Mouse (Mus musculus) skeletal muscle tissue, adult 2 months (tissue): ENCODE measurements around the gene Yipf3.

Experiments
- DNase-seq: peaks from one replicate; pipeline ENCODE4 v3.0.0-alpha.2; 2012; ENCODE audit warnings: low read depth, low spot score

Yipf3 gene

GRCm38 (mm10) chr17:46247512-46248188, at the start of gene Yipf3, which contains the start of gene Polr1c:
Gene Yipf3 (plus strand): TSS chr17:46248080.
Gene Polr1c (minus strand): TSS chr17:46248054.
- DNase-seq, result peak; percentile 93

- no peak for DNase-seq
These were observed 46.7 kb upstream of the Yipf3 start for GRCm38 (mm10) chr17:46201151-46201550.

GRCm38 (mm10) chr17:46202421-46203071, 45.3 kb upstream of the Yipf3 start, which contains the start of the genes Polh and Xpo5:
Gene Polh (minus strand): TSS chr17:46202645.
Gene Xpo5 (plus strand): TSS chr17:46202782.
- peak; percentile 97 for DNase-seq

- no peak for DNase-seq
These were observed 44.8 kb upstream of the Yipf3 start for GRCm38 (mm10) chr17:46203078-46203477.

GRCm38 (mm10) chr17:46206676-46207075, 41.2 kb upstream of the Yipf3 start:
- no peak for DNase-seq

- no peak for DNase-seq
These were observed 37.3 kb upstream of the Yipf3 start for GRCm38 (mm10) chr17:46210550-46210949.

GRCm38 (mm10) chr17:46221601-46222000, 26.3 kb upstream of the Yipf3 start:
- DNase-seq, result no peak

- DNase-seq, result no peak
These were observed 20.3 kb upstream of the Yipf3 start for GRCm38 (mm10) chr17:46227576-46227975.

- no peak for DNase-seq
These were observed 11.8 kb upstream of the Yipf3 start for GRCm38 (mm10) chr17:46236067-46236466.

GRCm38 (mm10) chr17:46237079-46237478, 10.8 kb upstream of the Yipf3 start:
- no peak for DNase-seq

GRCm38 (mm10) chr17:46237480-46237879, 10.4 kb upstream of the Yipf3 start:
- no peak for DNase-seq

- no peak for DNase-seq
These were observed 8.3 kb upstream of the Yipf3 start for GRCm38 (mm10) chr17:46239516-46240114.

- DNase-seq, result no peak
These were observed 6.4 kb upstream of the Yipf3 start for GRCm38 (mm10) chr17:46241471-46241870.

- DNase-seq, result no peak
These were observed 5.6 kb upstream of the Yipf3 start for GRCm38 (mm10) chr17:46242274-46242673.

- no peak for DNase-seq
These were observed 4.9 kb upstream of the Yipf3 start for GRCm38 (mm10) chr17:46242993-46243392.

GRCm38 (mm10) chr17:46243624-46244023, 4.3 kb upstream of the Yipf3 start:
- no peak for DNase-seq

GRCm38 (mm10) chr17:46244579-46244978, 3.3 kb upstream of the Yipf3 start:
- DNase-seq, result no peak

- DNase-seq, result no peak
These were observed 276 bp downstream of the Yipf3 start for GRCm38 (mm10) chr17:46248189-46248522.

- DNase-seq, result no peak
These were observed 3.3 kb downstream of the Yipf3 start for GRCm38 (mm10) chr17:46251174-46251573.

GRCm38 (mm10) chr17:46252571-46253451, 4.9 kb downstream of the Yipf3 start:
- DNase-seq, result no peak

- DNase-seq, result peak; percentile 71
These were observed 5.7 kb downstream of the Yipf3 start, which contains the start of gene Lrrc73 for GRCm38 (mm10) chr17:46253452-46254084. Gene Lrrc73 (plus strand): TSS chr17:46253531.
